Mouse (Mus musculus): Measurements from ENCODE around the gene Olfr729. TPM values are rescaled to one million over a fixed set of nuclear protein-coding genes. Genes with fewer than 3 reads are reported as not detected.

Olfr729 gene
- not detected for polyA plus RNA-seq (2015; fragmentation: Illumina TruSeq; extraction: RNeasy Lipid Tissue Mini Kit (QIAGEN cat#74804); ENCODE audit: insufficient read depth, low replicate concordance)

GRCm38 (mm10) chr14:50152810-50153209 is at the start of gene Olfr729:
Gene Olfr729 (minus strand): TSS chr14:50152910.

GRCm38 (mm10) chr14:50188098-50188497 is 35.4 kb upstream of the Olfr729 start, which contains the start of gene Olfr730:
Gene Olfr730 (minus strand): TSS chr14:50188198.

GRCm38 (mm10) chr14:50142580-50142979 is 10.1 kb downstream of the Olfr729 start, which contains the start of gene Olfr728:
Gene Olfr728 (minus strand): TSS chr14:50142680.

GRCm38 (mm10) chr14:50122886-50123285 is 29.8 kb downstream of the Olfr729 start, which contains the start of gene Olfr727:
Gene Olfr727 (plus strand): TSS chr14:50123186.

Other genes with a start within 250 kb of the Olfr729 start
- not detected for gene Olfr723, start 221.1 kb downstream of the Olfr729 start, polyA plus RNA-seq (2015; fragmentation: Illumina TruSeq; extraction: RNeasy Lipid Tissue Mini Kit (QIAGEN cat#74804); ENCODE audit: insufficient read depth, low replicate concordance)
- gene Olfr724, start 189.6 kb downstream of the Olfr729 start, polyA plus RNA-seq (2015; fragmentation: Illumina TruSeq; extraction: RNeasy Lipid Tissue Mini Kit (QIAGEN cat#74804); ENCODE audit: insufficient read depth, low replicate concordance): not detected
- gene Olfr725, start 112.5 kb downstream of the Olfr729 start, polyA plus RNA-seq (2015; fragmentation: Illumina TruSeq; extraction: RNeasy Lipid Tissue Mini Kit (QIAGEN cat#74804); ENCODE audit: insufficient read depth, low replicate concordance): not detected
- not detected for gene Olfr726, start 62.0 kb downstream of the Olfr729 start, polyA plus RNA-seq (2015; fragmentation: Illumina TruSeq; extraction: RNeasy Lipid Tissue Mini Kit (QIAGEN cat#74804); ENCODE audit: insufficient read depth, low replicate concordance)
- gene Olfr727, start 29.7 kb downstream of the Olfr729 start, polyA plus RNA-seq (2015; fragmentation: Illumina TruSeq; extraction: RNeasy Lipid Tissue Mini Kit (QIAGEN cat#74804); ENCODE audit: insufficient read depth, low replicate concordance): not detected
- not detected for gene Olfr728, start 10.2 kb downstream of the Olfr729 start, polyA plus RNA-seq (2015; fragmentation: Illumina TruSeq; extraction: RNeasy Lipid Tissue Mini Kit (QIAGEN cat#74804); ENCODE audit: insufficient read depth, low replicate concordance)
- not detected for gene Olfr730, start 35.3 kb upstream of the Olfr729 start, polyA plus RNA-seq (2015; fragmentation: Illumina TruSeq; extraction: RNeasy Lipid Tissue Mini Kit (QIAGEN cat#74804); ENCODE audit: insufficient read depth, low replicate concordance)
- not detected for gene Olfr731, start 89.0 kb upstream of the Olfr729 start, polyA plus RNA-seq (2015; fragmentation: Illumina TruSeq; extraction: RNeasy Lipid Tissue Mini Kit (QIAGEN cat#74804); ENCODE audit: insufficient read depth, low replicate concordance)
- not detected for gene Olfr732, start 131.3 kb upstream of the Olfr729 start, polyA plus RNA-seq (2015; fragmentation: Illumina TruSeq; extraction: RNeasy Lipid Tissue Mini Kit (QIAGEN cat#74804); ENCODE audit: insufficient read depth, low replicate concordance)
- 0.10 TPM for gene Olfr733, start 148.6 kb upstream of the Olfr729 start, polyA plus RNA-seq (2015; fragmentation: Illumina TruSeq; extraction: RNeasy Lipid Tissue Mini Kit (QIAGEN cat#74804); ENCODE audit: insufficient read depth, low replicate concordance)
- not detected for gene Olfr734, start 173.9 kb upstream of the Olfr729 start, polyA plus RNA-seq (2015; fragmentation: Illumina TruSeq; extraction: RNeasy Lipid Tissue Mini Kit (QIAGEN cat#74804); ENCODE audit: insufficient read depth, low replicate concordance)
- not detected for gene Olfr735, start 196.0 kb upstream of the Olfr729 start, polyA plus RNA-seq (2015; fragmentation: Illumina TruSeq; extraction: RNeasy Lipid Tissue Mini Kit (QIAGEN cat#74804); ENCODE audit: insufficient read depth, low replicate concordance)
- 33.0 TPM for gene Tlr11, start 205.0 kb upstream of the Olfr729 start, polyA plus RNA-seq (2015; fragmentation: Illumina TruSeq; extraction: RNeasy Lipid Tissue Mini Kit (QIAGEN cat#74804); ENCODE audit: insufficient read depth, low replicate concordance)
- gene Olfr736, start 228.3 kb upstream of the Olfr729 start, polyA plus RNA-seq (2015; fragmentation: Illumina TruSeq; extraction: RNeasy Lipid Tissue Mini Kit (QIAGEN cat#74804); ENCODE audit: insufficient read depth, low replicate concordance): not detected